Mouse (Mus musculus): ENCODE data around the gene Tardbp. TPM values are rescaled to one million over a fixed set of nuclear protein-coding genes. Genes with fewer than 3 reads are reported as not detected.

The Tardbp gene
- polyA plus RNA-seq (2014; fragmentation: Illumina TruSeq; extraction: RNeasy Lipid Tissue Mini Kit (QIAGEN cat#74804); ENCODE audit: low read depth, low replicate concordance): 336 TPM

DNA sequence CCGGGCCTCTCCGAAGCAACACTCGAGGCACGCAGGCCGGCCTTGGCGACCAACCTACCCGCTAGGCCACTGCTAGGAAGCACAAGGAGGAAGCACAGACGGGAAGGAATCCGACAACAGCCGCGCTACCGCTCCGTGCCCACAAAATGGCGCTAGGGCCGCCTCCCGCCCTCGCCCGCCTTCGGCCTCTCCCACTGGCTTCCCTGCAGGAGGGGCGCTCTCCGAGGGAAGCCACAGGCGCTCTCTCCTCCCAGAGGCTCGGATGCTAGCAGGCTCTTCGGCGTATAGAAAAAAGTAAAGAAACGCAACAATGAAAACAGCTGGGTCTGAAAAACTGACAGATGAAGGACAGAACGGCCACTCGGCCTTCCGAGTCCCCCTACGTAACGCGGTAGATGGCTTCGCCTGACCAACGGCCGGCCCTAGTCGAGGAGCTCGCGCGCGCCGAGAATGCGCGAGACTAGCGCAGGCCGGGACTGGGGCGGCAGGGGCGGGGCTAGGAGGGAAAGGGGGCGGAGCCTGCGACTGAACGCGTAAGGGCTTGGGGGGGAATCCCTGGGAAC, at the start of gene Tardbp:
Gene Tardbp (minus strand): TSS at position 397 of the 563 bp plus-strand sequence.

DNA sequence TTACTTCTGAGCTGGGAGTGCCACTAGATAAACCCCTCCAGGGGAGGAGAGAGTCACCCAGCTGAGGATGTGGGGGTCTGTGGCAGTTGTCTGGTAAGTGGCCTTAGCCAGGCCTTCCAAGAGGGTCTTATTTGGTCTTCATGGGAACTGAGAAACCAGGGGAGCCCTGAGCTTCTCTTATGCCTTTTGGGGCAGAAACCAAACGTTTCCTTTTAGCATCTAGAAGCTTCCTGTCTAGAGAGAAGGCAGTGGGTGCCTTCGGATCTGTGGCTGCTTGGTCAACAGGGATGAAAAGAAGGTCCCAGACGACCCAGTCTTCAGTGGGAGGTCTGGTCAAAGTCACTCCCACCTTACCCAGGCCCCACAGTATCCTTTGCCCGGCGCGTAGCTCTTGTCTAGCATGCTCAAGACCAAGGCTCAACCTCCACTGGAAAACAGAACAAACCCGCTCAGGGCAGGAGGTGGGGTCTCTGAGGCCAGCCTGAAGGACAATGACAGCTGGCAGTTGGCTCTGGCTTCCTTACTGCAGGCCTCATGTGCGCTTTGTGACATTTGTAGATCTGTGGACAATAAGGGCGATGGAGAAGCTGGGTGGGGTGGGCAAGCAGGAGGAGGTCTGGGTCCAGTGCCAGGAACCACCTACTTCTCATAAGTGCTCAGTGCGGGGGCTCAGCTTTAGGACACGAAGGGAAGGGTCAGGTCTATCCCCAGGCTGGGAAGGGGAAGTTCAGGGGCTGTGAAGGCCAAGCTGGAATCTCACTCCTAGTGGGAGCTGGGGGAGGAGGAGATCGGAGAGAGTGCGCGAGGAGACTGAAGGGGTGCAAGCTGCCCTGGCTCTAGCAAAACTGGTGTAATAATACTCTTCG, 16.7 kb upstream of the Tardbp start, which contains the start of gene Gm572:
Gene Gm572 (plus strand): TSS at position 27 of the 866 bp plus-strand sequence.

DNA sequence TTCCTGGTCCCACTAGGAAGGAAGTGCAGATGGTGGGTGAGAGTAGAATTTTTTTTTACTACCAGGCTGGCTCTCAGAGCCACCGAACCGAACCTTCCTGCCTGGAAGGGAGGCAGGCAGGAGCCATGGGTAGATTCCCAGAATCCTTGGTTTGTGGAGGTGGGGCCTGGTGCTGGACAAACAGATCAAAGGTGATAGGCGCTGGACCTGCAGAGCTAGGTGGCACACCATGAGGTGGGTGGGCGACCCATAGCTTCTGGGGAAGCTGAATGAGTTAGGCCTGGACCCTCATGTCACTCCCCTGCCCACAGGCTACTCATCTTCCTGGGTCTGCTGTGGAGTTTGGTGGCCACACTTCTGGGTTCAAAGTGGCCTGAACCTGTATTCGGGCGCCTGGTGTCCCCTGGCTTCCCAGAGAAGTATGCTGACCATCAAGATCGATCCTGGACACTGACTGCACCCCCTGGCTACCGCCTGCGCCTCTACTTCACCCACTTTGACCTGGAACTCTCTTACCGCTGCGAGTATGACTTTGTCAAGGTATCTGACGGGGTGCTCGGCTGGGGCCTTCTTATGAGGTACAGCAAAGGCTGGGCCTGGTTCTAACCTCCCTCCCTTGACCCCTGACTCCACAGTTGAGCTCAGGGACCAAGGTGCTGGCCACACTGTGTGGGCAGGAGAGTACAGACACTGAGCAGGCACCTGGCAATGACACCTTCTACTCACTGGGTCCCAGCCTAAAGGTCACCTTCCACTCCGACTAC, 24.3 kb downstream of the Tardbp start, which contains the start of gene Masp2:
Gene Masp2 (plus strand): TSS at position 198 of the 764 bp plus-strand sequence.

DNA sequence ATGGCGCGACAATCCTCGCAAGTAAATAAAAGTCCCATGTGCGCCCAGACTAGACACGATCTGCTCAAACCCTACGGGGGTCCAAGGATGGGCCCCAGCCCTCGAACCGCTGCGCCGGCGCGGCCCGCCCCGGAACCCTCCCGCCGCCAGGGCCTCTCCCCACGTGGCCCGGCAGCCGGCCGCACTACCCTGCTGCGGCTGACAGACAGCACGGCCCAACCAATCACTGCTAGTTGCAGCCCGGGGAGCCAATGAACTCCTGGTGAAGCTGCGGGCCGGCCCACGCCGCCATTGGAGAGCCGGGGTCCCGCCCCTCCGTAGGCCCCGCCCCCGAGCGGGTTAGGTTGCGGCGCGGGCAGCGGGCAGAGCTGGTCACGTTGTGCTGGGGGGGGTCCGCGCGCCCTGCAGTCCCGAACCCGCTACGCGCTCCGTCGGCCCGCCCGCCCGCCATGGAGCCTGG, 35.6 kb downstream of the Tardbp start, which contains the start of gene Srm:
Gene Srm (plus strand): TSS at position 333 of the 460 bp plus-strand sequence.

Other genes with a start within 250 kb of the Tardbp start
- 2.2 TPM for gene Ubiad1, start 182.2 kb downstream of the Tardbp start, polyA plus RNA-seq (2014; fragmentation: Illumina TruSeq; extraction: RNeasy Lipid Tissue Mini Kit (QIAGEN cat#74804); ENCODE audit: low read depth, low replicate concordance)
- gene Mtor, start 178.4 kb downstream of the Tardbp start, polyA plus RNA-seq (2014; fragmentation: Illumina TruSeq; extraction: RNeasy Lipid Tissue Mini Kit (QIAGEN cat#74804); ENCODE audit: low read depth, low replicate concordance): 3.4 TPM
- gene Angptl7, start 126.6 kb downstream of the Tardbp start, polyA plus RNA-seq (2014; fragmentation: Illumina TruSeq; extraction: RNeasy Lipid Tissue Mini Kit (QIAGEN cat#74804); ENCODE audit: low read depth, low replicate concordance): 0.29 TPM
- 3.7 TPM for gene Exosc10, start 68.6 kb downstream of the Tardbp start, polyA plus RNA-seq (2014; fragmentation: Illumina TruSeq; extraction: RNeasy Lipid Tissue Mini Kit (QIAGEN cat#74804); ENCODE audit: low read depth, low replicate concordance)
- gene Srm, start 35.5 kb downstream of the Tardbp start, polyA plus RNA-seq (2014; fragmentation: Illumina TruSeq; extraction: RNeasy Lipid Tissue Mini Kit (QIAGEN cat#74804); ENCODE audit: low read depth, low replicate concordance): 1.0 TPM
- gene Masp2, start 24.5 kb downstream of the Tardbp start, polyA plus RNA-seq (2014; fragmentation: Illumina TruSeq; extraction: RNeasy Lipid Tissue Mini Kit (QIAGEN cat#74804); ENCODE audit: low read depth, low replicate concordance): 116 TPM
- not detected for gene Gm572, start 16.3 kb upstream of the Tardbp start, polyA plus RNA-seq (2014; fragmentation: Illumina TruSeq; extraction: RNeasy Lipid Tissue Mini Kit (QIAGEN cat#74804); ENCODE audit: low read depth, low replicate concordance)
- gene Casz1, start 177.4 kb upstream of the Tardbp start, polyA plus RNA-seq (2014; fragmentation: Illumina TruSeq; extraction: RNeasy Lipid Tissue Mini Kit (QIAGEN cat#74804); ENCODE audit: low read depth, low replicate concordance): not detected

Measured in liver, adult 10 weeks (tissue).